Mouse (Mus musculus) limb, embryonic 14.5 days (tissue): ENCODE measurements around the gene Map4k4. TPM values are rescaled to one million over a fixed set of nuclear protein-coding genes. Genes with fewer than 3 reads are reported as not detected.

ENCODE experiments used
- ATAC-seq: fragments of 200-750 bp; cut with Nextera tagmentation; 2 replicates; pipeline ENCODE4 v1.8.0; 2017; ENCODE audit warnings: low read depth, moderate number of reproducible peaks, moderate TSS enrichment; ENCODE audit not compliant: low FRiP score
- DNase-seq: peaks from one replicate; pipeline ENCODE4 v3.0.0-alpha.2; 2015; ENCODE audit warnings: low spot score
- H3K27ac ChIP-seq: fragments of 300-500 bp; sonication (generic); replicated peaks from 2 replicates; pipeline ENCODE4 v1.5.1; 2014; ENCODE audit warnings: low read depth, mild to moderate bottlenecking, low read length, moderate library complexity, mixed read lengths
- H3K27me3 ChIP-seq: fragments of 300-500 bp; sonication (generic); 2 replicates; pipeline ENCODE4 v1.6.1; 2014; ENCODE audit warnings: low read length, mixed read lengths; ENCODE audit not compliant: control insufficient read depth, insufficient read depth
- H3K36me3 ChIP-seq: fragments of 300-500 bp; sonication (generic); 2 replicates; pipeline ENCODE4 v1.6.1; 2014; ENCODE audit warnings: mild to moderate bottlenecking, low read length, moderate library complexity, mixed read lengths; ENCODE audit not compliant: control insufficient read depth, insufficient read depth
- H3K4me1 ChIP-seq: fragments of 300-500 bp; sonication (generic); 2 replicates; pipeline ENCODE4 v1.6.1; 2014; ENCODE audit warnings: antibody characterized with exemption, low read length, mixed read lengths; ENCODE audit not compliant: control insufficient read depth, insufficient read depth
- H3K4me2 ChIP-seq: fragments of 300-500 bp; sonication (generic); replicated peaks from 2 replicates; pipeline ENCODE4 v1.6.1; 2014; ENCODE audit warnings: low read depth, mild to moderate bottlenecking, low read length, moderate library complexity; ENCODE audit not compliant: severe bottlenecking
- H3K4me3 ChIP-seq: fragments of 300-500 bp; sonication (generic); replicated peaks from 2 replicates; pipeline ENCODE4 v1.5.1; 2014; ENCODE audit warnings: low read length
- H3K9ac ChIP-seq: fragments of 300-500 bp; sonication (generic); 2 replicates; pipeline ENCODE4 v1.6.1; 2014; ENCODE audit warnings: mild to moderate bottlenecking, low read depth, low read length, moderate library complexity; ENCODE audit not compliant: severe bottlenecking
- H3K9me3 ChIP-seq: fragments of 300-500 bp; sonication (generic); 2 replicates; pipeline ENCODE4 v1.6.1; 2016; ENCODE audit warnings: low read length; ENCODE audit not compliant: control insufficient read depth
- POLR2A ChIP-seq: fragments of 200-500 bp; IDR thresholded peaks from 2 replicates; pipeline ENCODE4 v1.8.0; 2012; ENCODE audit warnings: inconsistent platforms, mild to moderate bottlenecking, moderate library complexity, borderline replicate concordance; ENCODE audit not compliant: insufficient read depth, insufficient read length; ENCODE audit errors: extremely low read depth
- WGBS: fragments of 180-500 bp; shearing (Covaris S2); extraction: QIAGEN DNeasy Blood & Tissue Kit; methylation state at CpG from one replicate; pipeline ENCODE4 v1.1.7; 2014; 5-methylcytosine and 5-hydroxymethylcytosine counted together
- polyA plus RNA-seq, 2 experiments: library from polyadenylated mRNA; depleted of rRNA in 1 of 2; stranded (reverse) in 1 of 2; unstranded in 1 of 2; fragments of >200 nt; fragmentation: Nextera tagmentation in 1 of 2; extraction: Ambion mirVana in 1 of 2; gene quantifications; 2 replicates each; pipeline versions ENCODE4 v1.2.1 to v1.2.3; 2012 to 2014

Map4k4 gene
- polyA plus RNA-seq, 2 experiments = 40.4 to 221 TPM

- WGBS = 81% methylated on average over 5 of the region's 5 CpGs
- H3K27me3 ChIP-seq = no peaks in the 10 kb centered on the region
- TF ChIP-seq POLR2A = no peak
- DNase-seq (no peak), ATAC-seq (no peak)
- H3K36me3 ChIP-seq = no peaks in the 10 kb centered on the region
- no peak within 1 kb of the TSS for H3K9ac ChIP-seq
- no peaks in the 10 kb centered on the region for H3K9me3 ChIP-seq
- H3K27ac ChIP-seq = no peak within 1 kb of the TSS
- no peaks in the 10 kb centered on the region for H3K4me1 ChIP-seq
- H3K4me3 ChIP-seq = no peak within 1 kb of the TSS
- H3K4me2 ChIP-seq = no peak within 1 kb of the TSS
Measured at GRCm38 (mm10) chr1:40073779-40074178, 173.1 kb downstream of the Map4k4 start, which contains the start of gene Il1r2. Gene Il1r2, plus strand, starts transcription at chr1:40074079.

Other genes with a start within 250 kb of the Map4k4 start
- gene Creg2, start 249.4 kb upstream of the Map4k4 start, polyA plus RNA-seq (2012; rRNA removed) = 0.12 and 0.14 TPM in 2 replicates
- gene Creg2, start 249.4 kb upstream of the Map4k4 start, polyA plus RNA-seq (2014; fragmentation: Nextera tagmentation; extraction: Ambion mirVana) = 0.08 and 0.15 TPM in 2 replicates
- gene Rfx8, start 179.9 kb upstream of the Map4k4 start, polyA plus RNA-seq (2012; rRNA removed) = 1.00 and 1.2 TPM in 2 replicates
- gene Rfx8, start 179.9 kb upstream of the Map4k4 start, polyA plus RNA-seq (2014; fragmentation: Nextera tagmentation; extraction: Ambion mirVana) = 0.59 and 0.98 TPM in 2 replicates
- not detected in 2 replicates for gene Gm3646, start 95.6 kb upstream of the Map4k4 start, polyA plus RNA-seq (2012; rRNA removed)
- not detected in 2 replicates for gene Gm3646, start 95.6 kb upstream of the Map4k4 start, polyA plus RNA-seq (2014; fragmentation: Nextera tagmentation; extraction: Ambion mirVana)
- 0.58 and 0.64 TPM in 2 replicates for gene Il1r2, start 173.2 kb downstream of the Map4k4 start, polyA plus RNA-seq (2012; rRNA removed)
- 1.6 and 1.8 TPM in 2 replicates for gene Il1r2, start 173.2 kb downstream of the Map4k4 start, polyA plus RNA-seq (2014; fragmentation: Nextera tagmentation; extraction: Ambion mirVana)